In genomic region chr8:70302901-70303300, GRCm38 (mm10) we compare ENCODE assay signal across 9 mouse cellular contexts. TPM values are rescaled to one million over a fixed set of nuclear protein-coding genes. Genes with fewer than 3 reads are reported as not detected.
DNase-seq lines count a peak whose midpoint lies in the region; ATAC-seq and TF ChIP-seq lines count a peak whose summit lies in the region.
"Had no signal": no experiment of that assay in that cellular context is flagged by ENCODE, and none has a peak within 500 bp of the region (broad histone marks: within the 10 kb centered on the region; RNA-seq: fewer than 3 reads in every experiment).

No protein-coding gene starts in this region.

- H3K4me3 ChIP-seq in kidney, embryonic 14.5 days (ENCODE audit: low read length): peak overlapping the region; percentile 73
- peak overlapping the region; percentile 84 for H3K4me3 ChIP-seq in cortical plate, adult 2 months (ENCODE audit: insufficient read depth, low read length)
- H3K4me3 ChIP-seq in hindbrain, embryonic 16.5 days (ENCODE audit: low read length): peak overlapping the region; percentile 92
- peak overlapping the region; percentile 85 for H3K4me3 ChIP-seq in midbrain, embryonic 14.5 days (replicated peaks; ENCODE audit: low read depth, low read length)

- peak; percentile 58; the same call in 1 of the 2 replicates for ATAC-seq in kidney, embryonic 14.5 days (ENCODE audit: low FRiP score, low TSS enrichment)
- ATAC-seq in hindbrain, embryonic 16.5 days: peak; percentile 29
- peak; percentile 32; the same call in 1 of the 2 replicates for ATAC-seq in midbrain, embryonic 14.5 days (ENCODE audit: low FRiP score, low TSS enrichment)

- WGBS in kidney, embryonic 14.5 days: 4% methylated on average over 16 of the region's 16 CpGs
- 4% methylated on average over 16 of the region's 16 CpGs for WGBS in hindbrain, embryonic 16.5 days
- 4% methylated on average over 16 of the region's 16 CpGs for WGBS in midbrain, embryonic 14.5 days

- peaks cover 52% of the 10 kb centered on the region for H3K36me3 ChIP-seq in kidney, embryonic 14.5 days (ENCODE audit: control insufficient read depth, insufficient read depth, low read length)
- H3K36me3 ChIP-seq in hindbrain, embryonic 16.5 days (ENCODE audit: control insufficient read depth, insufficient read depth, low read length): peaks cover 20% of the 10 kb centered on the region
- peaks cover 47% of the 10 kb centered on the region for H3K36me3 ChIP-seq in midbrain, embryonic 14.5 days (ENCODE audit: control insufficient read depth, insufficient read depth, low read length)

- no peak for TF ChIP-seq POLR2A in cortical plate, adult 2 months (IDR thresholded peaks at IDR 0.05; ENCODE audit: extremely low read depth, insufficient read depth, low read length)

- no peak for TF ChIP-seq CTCF in cortical plate, adult 2 months (IDR thresholded peaks at IDR 0.05; ENCODE audit: extremely low read depth, insufficient read depth, low read length)

- H3K27ac ChIP-seq in kidney, embryonic 14.5 days (ENCODE audit: low read depth, low read length): peak overlapping the region; percentile 13
- peak overlapping the region; percentile 56; the same call in 1 of the 2 replicates for H3K27ac ChIP-seq in cortical plate, adult 2 months (ENCODE audit: insufficient read depth, low read length)
- H3K27ac ChIP-seq in hindbrain, embryonic 16.5 days (ENCODE audit: low read depth, low read length): peak overlapping the region; percentile 63
- peak overlapping the region; percentile 68 for H3K27ac ChIP-seq in midbrain, embryonic 14.5 days (replicated peaks; ENCODE audit: low read depth, low read length)

- no peaks in the 10 kb centered on the region for H3K27me3 ChIP-seq in kidney, embryonic 14.5 days (ENCODE audit: control insufficient read depth, insufficient read depth, low read length)
- H3K27me3 ChIP-seq in hindbrain, embryonic 16.5 days (replicated peaks; ENCODE audit: control insufficient read depth, insufficient read depth, low read length): no peaks in the 10 kb centered on the region
- H3K27me3 ChIP-seq in midbrain, embryonic 14.5 days (ENCODE audit: control insufficient read depth, insufficient read depth, low read length): no peaks in the 10 kb centered on the region
- H3K27me3 ChIP-seq: Patski had no signal

- H3K4me2 ChIP-seq in kidney, embryonic 14.5 days (replicated peaks; ENCODE audit: low read depth, low read length): peak overlapping the region; percentile 87
- peak overlapping the region; percentile 97 for H3K4me2 ChIP-seq in hindbrain, embryonic 16.5 days (ENCODE audit: low read length)
- peak overlapping the region; percentile 94 for H3K4me2 ChIP-seq in midbrain, embryonic 14.5 days (ENCODE audit: low read length)

- no peaks in the 10 kb centered on the region for H3K9me3 ChIP-seq in kidney, embryonic 14.5 days (ENCODE audit: control insufficient read depth, low read length)
- no peaks in the 10 kb centered on the region for H3K9me3 ChIP-seq in hindbrain, embryonic 16.5 days (ENCODE audit: control insufficient read depth, low read length)
- no peaks in the 10 kb centered on the region for H3K9me3 ChIP-seq in midbrain, embryonic 14.5 days (ENCODE audit: control insufficient read depth, low read length)

- H3K9ac ChIP-seq in kidney, embryonic 14.5 days (ENCODE audit: low read depth, low read length): peak overlapping the region; percentile 70
- H3K9ac ChIP-seq in hindbrain, embryonic 16.5 days (ENCODE audit: low read depth, low read length): peak overlapping the region; percentile 88
- H3K9ac ChIP-seq in midbrain, embryonic 14.5 days (replicated peaks; ENCODE audit: low read length): peak overlapping the region; percentile 80

- H3K4me1 ChIP-seq in kidney, embryonic 14.5 days (ENCODE audit: control insufficient read depth, insufficient read depth, low read length): peaks cover 10% of the 10 kb centered on the region
- H3K4me1 ChIP-seq in cortical plate, adult 2 months (ENCODE audit: control insufficient read depth, insufficient read depth, low read length): peaks cover 11% of the 10 kb centered on the region
- peaks cover 18% of the 10 kb centered on the region for H3K4me1 ChIP-seq in hindbrain, embryonic 16.5 days (ENCODE audit: control insufficient read depth, insufficient read depth, low read depth, low read length)
- peaks cover 19% of the 10 kb centered on the region for H3K4me1 ChIP-seq in midbrain, embryonic 14.5 days (ENCODE audit: control insufficient read depth, insufficient read depth, low read length)

- DNase-seq in kidney, adult 9 months: no peak
- DNase-seq in midbrain, embryonic 14.5 days: no peak
- DNase-seq in embryo, embryonic 9.5 days (ENCODE audit: extremely low spot score): no peak
- DNase-seq in spleen, adult 18-20 months: no peak
- DNase-seq in layer of hippocampus, adult 9-11 months: no peak

RNA-seq across cellular contexts. Expression of gene Cope, which starts 0.6 kb away (rescaled TPM):
- 322 and 327 TPM in 2 replicates for polyA plus RNA-seq in kidney, embryonic 14.5 days (2014; fragmentation: Nextera tagmentation; extraction: Ambion mirVana)
- polyA plus RNA-seq in cortical plate, adult 2 months (2012; rRNA removed): 232 and 238 TPM in 2 replicates
- 284 and 297 TPM in 2 replicates for polyA plus RNA-seq in hindbrain, embryonic 16.5 days (2015; fragmentation: Nextera tagmentation; extraction: Ambion mirVana)
- 274 and 309 TPM in 2 replicates for polyA plus RNA-seq in midbrain, embryonic 14.5 days (2014; fragmentation: Nextera tagmentation; extraction: Ambion mirVana)

RNA-seq across cellular contexts. Expression of gene Ddx49, which starts 0.6 kb away (rescaled TPM):
- polyA plus RNA-seq in kidney, embryonic 14.5 days (2014; fragmentation: Nextera tagmentation; extraction: Ambion mirVana): 49.9 TPM in 2 replicates
- polyA plus RNA-seq in cortical plate, adult 2 months (2012; rRNA removed): 48.4 and 52.2 TPM in 2 replicates
- 42.0 and 42.8 TPM in 2 replicates for polyA plus RNA-seq in hindbrain, embryonic 16.5 days (2015; fragmentation: Nextera tagmentation; extraction: Ambion mirVana)
- polyA plus RNA-seq in midbrain, embryonic 14.5 days (2014; fragmentation: Nextera tagmentation; extraction: Ambion mirVana): 44.8 and 48.8 TPM in 2 replicates

RNA-seq across cellular contexts. Expression of gene Cers1, which starts 12.7 kb away (rescaled TPM):
- polyA plus RNA-seq in kidney, embryonic 14.5 days (2014; fragmentation: Nextera tagmentation; extraction: Ambion mirVana): 2.3 and 2.6 TPM in 2 replicates
- 79.8 and 84.8 TPM in 2 replicates for polyA plus RNA-seq in cortical plate, adult 2 months (2012; rRNA removed)
- 40.0 and 44.3 TPM in 2 replicates for polyA plus RNA-seq in hindbrain, embryonic 16.5 days (2015; fragmentation: Nextera tagmentation; extraction: Ambion mirVana)
- polyA plus RNA-seq in midbrain, embryonic 14.5 days (2014; fragmentation: Nextera tagmentation; extraction: Ambion mirVana): 38.8 and 42.9 TPM in 2 replicates

RNA-seq across cellular contexts. Expression of gene Homer3, which starts 20.3 kb away (rescaled TPM):
- polyA plus RNA-seq in kidney, embryonic 14.5 days (2014; fragmentation: Nextera tagmentation; extraction: Ambion mirVana): 54.5 and 70.2 TPM in 2 replicates
- polyA plus RNA-seq in cortical plate, adult 2 months (2012; rRNA removed): 11.6 and 22.6 TPM in 2 replicates
- polyA plus RNA-seq in hindbrain, embryonic 16.5 days (2015; fragmentation: Nextera tagmentation; extraction: Ambion mirVana): 24.4 and 24.7 TPM in 2 replicates
- 24.0 and 34.4 TPM in 2 replicates for polyA plus RNA-seq in midbrain, embryonic 14.5 days (2014; fragmentation: Nextera tagmentation; extraction: Ambion mirVana)

RNA-seq across cellular contexts. Expression of gene Gdf1, which starts 26.7 kb away (rescaled TPM):
- 7.6 and 7.9 TPM in 2 replicates for polyA plus RNA-seq in kidney, embryonic 14.5 days (2014; fragmentation: Nextera tagmentation; extraction: Ambion mirVana)
- 41.4 and 42.7 TPM in 2 replicates for polyA plus RNA-seq in cortical plate, adult 2 months (2012; rRNA removed)
- polyA plus RNA-seq in hindbrain, embryonic 16.5 days (2015; fragmentation: Nextera tagmentation; extraction: Ambion mirVana): 8.7 and 9.5 TPM in 2 replicates
- not detected in 2 replicates for polyA plus RNA-seq in midbrain, embryonic 14.5 days (2014; fragmentation: Nextera tagmentation; extraction: Ambion mirVana)

Comparison
In these comparisons a context has a peak if more than half of its experiments do, and no peak if none do; other contexts are left out.
1. H3K27ac ChIP-seq: peak in every context shown above with its lines; median percentile 68 in midbrain, embryonic 14.5 days; 63 in hindbrain, embryonic 16.5 days; 56 in cortical plate, adult 2 months; 13 in kidney, embryonic 14.5 days.
2. RNA of gene Cers1, which starts 12.7 kb away (polyA plus RNA-seq): 79.8 to 84.8 TPM in cortical plate, adult 2 months, 40.0 to 44.3 TPM in hindbrain, embryonic 16.5 days and 38.8 to 42.9 TPM in midbrain, embryonic 14.5 days; 2.3 to 2.6 TPM in kidney, embryonic 14.5 days; every median in the first group is over 10 times any median in the second.
3. Peak in every context shown above with its lines, with median percentiles within 50 percentile points of each other: ATAC-seq, H3K4me2 ChIP-seq, H3K4me3 ChIP-seq and H3K9ac ChIP-seq.